Mouse (Mus musculus) limb, embryonic 11.5 days (tissue): ENCODE data around the gene Chrna5. TPM values are rescaled to one million over a fixed set of nuclear protein-coding genes. Genes with fewer than 3 reads are reported as not detected.
A peak's percentile ranks its signal among the peaks of the same experiment; 100 is the strongest.

Source experiments
- ATAC-seq: fragments of 200-750 bp; cut with Nextera tagmentation; 2 replicates; pipeline ENCODE4 v1.8.0; 2017; ENCODE audit warnings: low read depth; ENCODE audit not compliant: insufficient number of reproducible peaks, low FRiP score, low TSS enrichment
- DNase-seq: peaks from one replicate; pipeline ENCODE4 v3.0.0-alpha.2; 2015; ENCODE audit warnings: low spot score
- H3K27ac ChIP-seq: fragments of 300-500 bp; sonication (generic); replicated peaks from 2 replicates; pipeline ENCODE4 v1.5.1; 2014; ENCODE audit warnings: low read depth, mild to moderate bottlenecking, low read length
- H3K27me3 ChIP-seq: fragments of 300-500 bp; sonication (generic); 2 replicates; pipeline ENCODE4 v1.6.1; 2014; ENCODE audit warnings: mild to moderate bottlenecking, low read length, mixed read lengths; ENCODE audit not compliant: control insufficient read depth, insufficient read depth
- H3K36me3 ChIP-seq: fragments of 300-500 bp; sonication (generic); 2 replicates; pipeline ENCODE4 v1.6.1; 2014; ENCODE audit warnings: mild to moderate bottlenecking, low read length, moderate library complexity, mixed read lengths; ENCODE audit not compliant: control insufficient read depth, insufficient read depth
- H3K4me1 ChIP-seq: fragments of 300-500 bp; sonication (generic); 2 replicates; pipeline ENCODE4 v1.6.1; 2014; ENCODE audit warnings: low read length, mixed read lengths; ENCODE audit not compliant: control insufficient read depth, insufficient read depth
- H3K4me2 ChIP-seq: fragments of 300-500 bp; sonication (generic); 2 replicates; pipeline ENCODE4 v1.6.1; 2014; ENCODE audit warnings: low read depth, mild to moderate bottlenecking, moderate library complexity; ENCODE audit not compliant: severe bottlenecking
- H3K4me3 ChIP-seq: fragments of 300-500 bp; sonication (generic); 2 replicates; pipeline ENCODE4 v1.5.1; 2014; ENCODE audit warnings: low read depth, low read length
- H3K9ac ChIP-seq: fragments of 300-500 bp; sonication (generic); 2 replicates; pipeline ENCODE4 v1.6.1; 2014; ENCODE audit warnings: mild to moderate bottlenecking, low read length
- H3K9me3 ChIP-seq: fragments of 300-500 bp; sonication (generic); 2 replicates; pipeline ENCODE4 v1.6.1; 2016; ENCODE audit warnings: low read length; ENCODE audit not compliant: control insufficient read depth
- WGBS: fragments of 180-500 bp; shearing (Covaris S2); extraction: QIAGEN DNeasy Blood & Tissue Kit; methylation state at CpG from one replicate; pipeline ENCODE4 v1.1.7; 2014; 5-methylcytosine and 5-hydroxymethylcytosine counted together
- polyA plus RNA-seq: library from polyadenylated mRNA; unstranded; fragments of >200 nt; fragmentation: Nextera tagmentation; extraction: Ambion mirVana; gene quantifications from 2 replicates; pipeline ENCODE4 v1.2.1, GENCODE M21; 2014

Chrna5 gene
- polyA plus RNA-seq, 1 experiment from 2014 or later, result 0.45 TPM

DNA sequence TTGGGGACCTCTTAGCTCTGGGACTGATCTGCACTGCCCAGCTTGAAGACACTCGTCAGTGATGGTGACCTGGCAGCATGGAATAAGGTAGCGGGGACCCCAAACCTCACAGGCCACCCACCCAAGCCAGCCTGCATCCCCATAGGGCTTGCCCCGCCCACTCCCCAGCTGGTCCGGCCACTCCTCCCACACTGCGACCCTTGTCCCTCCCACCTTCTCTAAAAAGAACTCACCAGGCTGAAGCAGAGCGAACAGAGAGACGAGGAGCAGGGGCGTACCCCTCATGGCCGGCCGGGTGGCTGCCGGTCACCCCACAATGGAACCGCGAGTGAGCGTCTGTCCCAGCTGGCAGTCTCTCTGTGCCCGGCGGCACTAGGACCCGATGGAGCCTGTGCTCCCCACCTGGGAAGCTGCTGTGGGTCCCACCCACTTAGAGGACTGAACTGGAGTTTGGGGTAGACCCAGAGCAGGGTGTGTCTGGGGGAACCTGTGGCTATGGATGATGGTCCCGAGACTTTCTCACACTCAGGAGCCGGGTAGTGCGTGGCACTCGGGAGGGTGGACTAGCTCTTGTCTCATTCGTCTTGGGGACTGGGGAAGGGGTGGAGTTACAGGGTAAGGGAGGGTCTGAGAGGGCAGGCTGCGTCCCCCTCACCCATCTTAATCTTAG is 67.7 kb downstream of the Chrna5 start, which contains the start of gene Chrnb4:
Gene Chrnb4 (minus strand): TSS at position 569 of the 670 bp plus-strand sequence.
- peak; percentile 66 for DNase-seq
- Histone ChIP-seq H3K27me3 (no peaks in the 10 kb centered on the region), H3K27ac (no peak within 1 kb of the TSS), H3K4me1 (0 out of 2 replicates have a peak, but pooled peaks cover 2% of the 10 kb centered on the region), H3K9ac (peak within 1 kb of the TSS; percentile 1), H3K4me2 (peak within 1 kb of the TSS; percentile 52), H3K4me3 (peak within 1 kb of the TSS; percentile 42), H3K36me3 (no peaks in the 10 kb centered on the region), H3K9me3 (no peaks in the 10 kb centered on the region)
- under 1% methylated on average over 23 of the region's 23 CpGs for WGBS
- ATAC-seq, result peak; percentile 81

DNA sequence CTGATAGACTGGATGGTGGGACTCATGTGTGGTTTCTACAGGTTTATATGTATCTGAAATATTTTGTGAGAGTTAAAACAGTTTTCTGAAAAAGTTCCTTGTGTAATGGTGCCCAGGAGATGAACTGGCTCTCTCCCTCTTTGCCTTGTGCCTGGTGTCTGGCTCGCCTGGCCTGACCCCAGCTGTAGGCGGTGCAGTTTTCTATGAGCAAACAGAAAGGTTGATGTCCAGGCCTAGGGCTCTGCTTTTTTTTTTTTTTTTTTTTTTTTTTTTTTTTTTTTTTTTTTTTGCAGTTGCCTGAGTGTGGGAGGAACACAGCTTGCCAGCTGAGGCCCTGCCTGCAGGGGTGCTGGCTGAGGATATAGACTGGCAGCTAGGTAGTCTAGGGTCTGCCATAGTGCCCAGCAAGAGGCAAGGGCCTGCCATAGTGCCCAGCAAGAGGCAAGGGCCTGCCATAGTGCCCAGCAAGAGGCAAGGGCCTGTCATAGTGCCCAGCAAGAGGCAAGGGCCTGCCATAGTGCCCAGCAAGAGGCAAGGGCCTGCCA is 74.8 kb downstream of the Chrna5 start:
- no peaks in the 10 kb centered on the region for H3K36me3 ChIP-seq
- H3K27ac ChIP-seq, result no peak overlapping the region
- H3K4me1 ChIP-seq, result no peaks in the 10 kb centered on the region
- H3K9ac ChIP-seq, result no peak overlapping the region
- no peak for ATAC-seq
- no peak for DNase-seq
- H3K27me3 ChIP-seq, result no peaks in the 10 kb centered on the region
- 93% methylated on average over 2 of the region's 2 CpGs for WGBS
- H3K4me2 ChIP-seq, result no peak overlapping the region
- no peaks in the 10 kb centered on the region for H3K9me3 ChIP-seq
- H3K4me3 ChIP-seq, result no peak overlapping the region

Other genes with a start within 250 kb of the Chrna5 start
- 182 and 185 TPM in 2 replicates for gene Wdr61, start 246.4 kb upstream of the Chrna5 start, polyA plus RNA-seq
- gene Crabp1, start 216.1 kb upstream of the Chrna5 start, polyA plus RNA-seq, result 295 and 359 TPM in 2 replicates
- 57.3 and 57.6 TPM in 2 replicates for gene Ireb2, start 117.1 kb upstream of the Chrna5 start, polyA plus RNA-seq
- gene Hykk, start 63.6 kb upstream of the Chrna5 start, polyA plus RNA-seq, result 4.6 and 5.3 TPM in 2 replicates
- 332 and 341 TPM in 2 replicates for gene Psma4, start 30.1 kb upstream of the Chrna5 start, polyA plus RNA-seq
- gene AY074887, start 29.9 kb upstream of the Chrna5 start, polyA plus RNA-seq, result 1.1 TPM in 2 replicates
- 0.13 TPM in 1 of 2 replicates, not detected in the other for gene Chrna3, start 45.7 kb downstream of the Chrna5 start, polyA plus RNA-seq
- 0.07 and 0.13 TPM in 2 replicates for gene Chrnb4, start 67.9 kb downstream of the Chrna5 start, polyA plus RNA-seq
- gene Ube2q2, start 168.0 kb downstream of the Chrna5 start, polyA plus RNA-seq, result 40.2 and 40.3 TPM in 2 replicates
- 73.6 and 74.7 TPM in 2 replicates for gene Fbxo22, start 228.0 kb downstream of the Chrna5 start, polyA plus RNA-seq